Mouse (Mus musculus): ENCODE results near the gene Sipa1l2. TPM values are rescaled to one million over a fixed set of nuclear protein-coding genes. Genes with fewer than 3 reads are reported as not detected.

Gene Sipa1l2
- polyA plus RNA-seq (2012; rRNA removed; ENCODE audit: low replicate concordance): 9.2 and 11.5 TPM in 2 replicates

GRCm38 (mm10) chr8:125569533-125570365 lies at the start of gene Sipa1l2:
Gene Sipa1l2, minus strand, starts transcription at chr8:125569808.

Other genes with a start within 250 kb of the Sipa1l2 start
- gene Map10, start 100.0 kb upstream of the Sipa1l2 start, polyA plus RNA-seq (2012; rRNA removed; ENCODE audit: low replicate concordance): 1.0 and 1.9 TPM in 2 replicates
- gene Ntpcr, start 160.2 kb upstream of the Sipa1l2 start, polyA plus RNA-seq (2012; rRNA removed; ENCODE audit: low replicate concordance): 20.2 and 23.7 TPM in 2 replicates